Mouse (Mus musculus) left cerebral cortex, postnatal 14 days (tissue): ENCODE measurements at regions not wholly inside any gene's neighbourhood (a gene's known extent, or its start where the extent isn't known, plus 50 kb on each side); places are given as distances from the start of the nearest gene placed in this dataset.

Source experiments
- DNase-seq, 2 experiments: peaks; one replicate each; pipeline ENCODE4 v3.0.0; 2021 to 2022; ENCODE audit warnings: low spot score in 2 of 2, mixed read lengths in 1 of 2
- intact Hi-C: fragments of 180-260 bp; cut with DNase I; formaldehyde crosslinking; loops from one replicate; pipeline ENCODE4 v1.15.1; 2025

GRCm38 (mm10) chr3:121870726-121871125 is 55.6 kb upstream of the Abcd3 start:
- no peak for DNase-seq
- intact Hi-C loops: loop anchor here (10.0 kb wide), 1 partner anchor 336 kb away; the partner anchor contains the start of gene Slc44a3

DNA sequence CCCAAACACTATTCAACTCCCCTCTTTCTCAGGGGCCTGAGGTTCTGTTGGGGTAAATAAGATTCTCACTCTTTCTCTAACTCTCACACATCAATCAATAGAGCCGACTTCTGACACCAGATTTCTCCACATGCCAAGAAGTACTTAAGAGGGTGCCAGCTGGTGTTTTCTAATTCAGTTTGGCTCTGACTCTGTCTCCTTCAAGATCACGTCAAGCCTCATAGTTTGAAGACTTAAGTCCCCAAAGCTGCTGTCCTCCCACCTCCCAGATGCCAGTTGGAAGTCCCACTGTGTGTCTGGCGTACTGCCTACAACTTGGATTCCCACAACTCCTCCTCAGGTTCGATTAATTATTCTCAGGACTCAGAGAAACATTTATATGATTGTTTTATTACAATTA is 54.6 kb upstream of the Abcd3 start:
- intact Hi-C loops: loop anchor here (10.0 kb wide), 1 partner anchor 335 kb away; the partner anchor contains the start of gene Slc44a3
- peak; percentile 14 to 19 for DNase-seq

DNA sequence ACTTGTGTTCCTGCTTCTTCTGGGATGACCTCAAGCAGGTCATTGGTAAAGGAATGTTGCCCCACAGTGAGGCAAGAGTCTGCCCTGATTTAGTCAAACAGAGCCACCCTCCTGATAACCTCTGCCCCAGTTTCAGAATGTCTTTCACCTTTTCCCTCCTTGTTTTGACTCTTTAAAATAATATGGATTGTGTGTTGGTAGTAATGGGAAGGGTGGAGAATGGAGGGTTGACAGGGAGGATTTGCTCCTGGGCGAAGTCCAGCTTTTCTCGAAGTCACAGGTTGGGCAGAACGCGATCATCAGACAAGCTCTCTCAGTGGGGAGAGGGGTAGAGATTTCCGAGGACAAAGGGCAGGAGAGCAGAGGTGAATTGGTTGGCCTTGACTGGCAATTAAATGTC is 52.2 kb upstream of the Abcd3 start:
- intact Hi-C loops: no loop called here
- no peak for DNase-seq

DNA sequence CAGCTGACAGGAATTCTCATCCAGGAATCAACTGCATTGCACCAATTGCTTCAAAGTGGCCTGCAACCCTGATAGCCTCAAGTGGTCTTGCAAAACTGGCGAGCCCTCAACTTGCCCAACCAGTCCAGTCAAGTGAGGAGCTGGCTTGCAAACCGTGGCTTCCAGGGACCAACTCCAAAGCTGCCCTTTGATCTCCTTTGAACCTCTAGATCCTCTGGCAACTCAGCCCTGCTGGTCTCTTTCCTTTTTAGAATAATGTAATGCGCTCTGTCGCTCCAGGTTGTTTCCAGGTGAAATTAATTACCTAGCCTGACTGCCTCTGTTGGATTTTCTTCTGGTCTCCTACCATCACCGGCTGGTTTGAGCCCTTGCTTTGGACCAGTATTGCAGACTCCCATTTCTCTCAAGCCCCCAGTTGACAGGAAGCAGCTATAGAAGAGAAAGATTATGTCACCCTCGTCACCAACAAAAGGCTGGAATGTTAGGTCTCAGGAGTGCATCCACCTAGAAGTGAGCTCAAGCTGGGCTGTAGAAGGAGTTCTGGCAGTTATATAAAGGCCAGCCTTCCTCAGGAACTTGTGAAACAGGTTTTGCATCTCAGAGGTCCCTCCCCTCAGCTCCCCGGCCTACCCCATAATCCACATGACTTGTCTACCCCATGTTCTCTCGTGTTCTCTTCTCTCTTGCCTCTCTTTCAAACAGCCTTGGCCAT is 49.8 kb upstream of the Abcd3 start:
- no peak for DNase-seq
- intact Hi-C loops: no loop called here
